Mouse (Mus musculus) kidney, postnatal 0 days (tissue): ENCODE data around the gene Sigirr. TPM values are rescaled to one million over a fixed set of nuclear protein-coding genes. Genes with fewer than 3 reads are reported as not detected.

Source experiments
- ATAC-seq: fragments of 200-750 bp; cut with Nextera tagmentation; replicated peaks from 2 replicates; pipeline ENCODE4 v1.8.0; 2017; ENCODE audit warnings: low read depth, moderate number of reproducible peaks, moderate TSS enrichment, moderate library complexity; ENCODE audit not compliant: low FRiP score
- DNase-seq: peaks from one replicate; pipeline ENCODE4 v3.0.0-alpha.2; 2016; ENCODE audit warnings: low spot score
- H3K27ac ChIP-seq: fragments of 300-500 bp; sonication (generic); 2 replicates; pipeline ENCODE4 v1.5.1; 2014; ENCODE audit warnings: mild to moderate bottlenecking
- H3K27me3 ChIP-seq: fragments of 300-500 bp; sonication (generic); 2 replicates; pipeline ENCODE4 v1.6.1; 2014; ENCODE audit warnings: low read length, mixed read lengths; ENCODE audit not compliant: insufficient read depth
- H3K36me3 ChIP-seq: fragments of 300-500 bp; sonication (generic); 2 replicates; pipeline ENCODE4 v1.6.1; 2014; ENCODE audit warnings: low read length, mixed read lengths; ENCODE audit not compliant: insufficient read depth
- H3K4me1 ChIP-seq: fragments of 300-500 bp; sonication (generic); replicated peaks from 2 replicates; pipeline ENCODE4 v1.6.1; 2014; ENCODE audit warnings: antibody characterized with exemption, low read length, mixed read lengths; ENCODE audit not compliant: insufficient read depth
- H3K4me2 ChIP-seq: fragments of 300-500 bp; sonication (generic); 2 replicates; pipeline ENCODE4 v1.6.1; 2014; ENCODE audit warnings: mild to moderate bottlenecking, low read length, moderate library complexity, mixed read lengths
- H3K4me3 ChIP-seq: fragments of 300-500 bp; sonication (generic); replicated peaks from 2 replicates; pipeline ENCODE4 v1.5.1; 2014; ENCODE audit warnings: low read depth, low read length
- H3K9ac ChIP-seq: fragments of 300-500 bp; sonication (generic); 2 replicates; pipeline ENCODE4 v1.6.1; 2014; ENCODE audit warnings: low read depth, low read length
- H3K9me3 ChIP-seq: fragments of 300-500 bp; sonication (generic); replicated peaks from 2 replicates; pipeline ENCODE4 v1.6.1; 2016; ENCODE audit warnings: low read length, inconsistent platforms, mixed read lengths
- CTCF ChIP-seq: IDR thresholded peaks from 2 replicates; pipeline ENCODE4 v1.5.1; 2016; ENCODE audit warnings: antibody characterized with exemption, low read depth, mild to moderate bottlenecking, moderate library complexity
- WGBS: fragments of 180-500 bp; shearing (Covaris S2); extraction: QIAGEN DNeasy Blood & Tissue Kit; methylation state at CpG from one replicate; pipeline ENCODE4 v1.1.7; 2014; 5-methylcytosine and 5-hydroxymethylcytosine counted together
- polyA plus RNA-seq: library from polyadenylated mRNA; unstranded; fragments of >200 nt; fragmentation: Nextera tagmentation; extraction: Ambion mirVana; gene quantifications from 2 replicates; pipeline ENCODE4 v1.2.1, GENCODE M21; 2015

Gene Sigirr
- polyA plus RNA-seq, 1 experiment from 2014 or later = 54.1 TPM

DNA sequence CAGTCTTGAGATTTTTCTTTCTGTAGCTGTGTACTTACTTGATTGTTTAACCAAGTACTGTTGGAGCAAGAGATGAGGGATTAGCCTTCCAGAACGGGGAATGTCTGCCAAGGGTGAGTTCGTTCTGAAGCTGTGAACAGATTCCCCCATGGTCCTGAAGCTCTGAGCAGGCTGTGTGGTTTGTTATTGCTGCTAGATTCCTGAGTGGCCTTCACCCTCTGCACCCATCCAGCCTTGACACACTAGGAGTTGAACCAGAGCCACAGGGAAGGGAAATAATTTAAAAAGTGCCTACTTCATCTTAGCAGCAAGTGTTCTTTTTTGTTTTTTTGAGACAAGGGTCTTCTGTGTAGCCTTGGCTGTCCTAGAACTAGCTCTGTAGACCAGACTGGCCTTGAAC lies 43.5 kb upstream of the Sigirr start:
- DNase-seq (no peak), ATAC-seq (no peak)
- no peak overlapping the region for H3K27ac ChIP-seq
- no peak overlapping the region for H3K9ac ChIP-seq
- no peaks in the 10 kb centered on the region for H3K4me1 ChIP-seq
- no peak for TF ChIP-seq CTCF
- peaks cover 13% of the 10 kb centered on the region; the same call in 1 of the 2 replicates for H3K36me3 ChIP-seq
- H3K4me3 ChIP-seq = no peak overlapping the region
- no peaks in the 10 kb centered on the region for H3K9me3 ChIP-seq
- no peaks in the 10 kb centered on the region for H3K27me3 ChIP-seq
- WGBS = 84% methylated on average over 2 of the region's 2 CpGs
- H3K4me2 ChIP-seq = no peak overlapping the region

DNA sequence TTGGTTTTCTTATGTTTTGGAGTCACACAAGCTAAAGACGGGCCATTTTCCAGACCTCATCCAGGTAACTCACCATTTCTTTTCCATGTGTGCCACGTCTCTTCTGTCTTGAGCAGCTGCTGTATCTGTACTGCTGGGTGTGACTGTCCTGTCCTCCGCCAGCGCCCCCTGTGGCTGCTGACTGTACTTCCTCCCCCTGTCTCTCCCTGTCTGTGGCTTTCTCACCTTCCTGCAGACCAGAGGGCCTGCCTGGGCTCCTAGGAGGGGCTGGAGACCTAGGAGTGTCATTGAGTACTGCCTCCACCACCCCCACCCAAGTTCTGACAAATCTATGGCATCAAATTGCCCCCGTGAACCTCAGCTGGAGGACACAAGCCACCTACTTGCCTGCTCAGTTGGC lies 42.7 kb upstream of the Sigirr start:
- ATAC-seq (no peak), DNase-seq (peak; percentile 50)
- 48% methylated on average over 5 of the region's 5 CpGs for WGBS
- H3K36me3 ChIP-seq = peaks cover 16% of the 10 kb centered on the region; the same call in 1 of the 2 replicates
- H3K9ac ChIP-seq = no peak overlapping the region
- H3K4me1 ChIP-seq = no peaks in the 10 kb centered on the region
- TF ChIP-seq CTCF = peak; percentile 64
- H3K27me3 ChIP-seq = no peaks in the 10 kb centered on the region
- H3K4me3 ChIP-seq = no peak overlapping the region
- no peaks in the 10 kb centered on the region for H3K9me3 ChIP-seq
- no peak overlapping the region for H3K27ac ChIP-seq
- no peak overlapping the region for H3K4me2 ChIP-seq

DNA sequence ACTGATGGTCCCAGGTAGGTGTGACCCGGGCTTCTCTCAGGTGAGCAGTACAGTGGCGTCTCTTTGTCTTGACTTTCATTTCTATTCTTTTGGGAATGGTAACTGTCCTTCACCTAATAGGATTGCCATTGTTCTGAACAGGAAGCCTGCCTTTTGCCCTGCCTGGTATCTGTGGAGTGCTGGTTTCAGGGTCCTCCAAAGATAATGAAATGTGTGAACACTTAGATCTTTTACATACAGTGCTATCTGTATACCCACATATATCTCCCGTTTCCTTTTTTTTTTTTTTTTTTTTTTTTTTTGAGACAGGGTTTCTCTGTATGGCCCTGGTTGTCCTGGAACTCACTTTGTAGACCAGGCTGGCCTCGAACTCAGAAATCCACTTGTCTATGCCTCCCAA lies 41.0 kb upstream of the Sigirr start:
- Histone ChIP-seq H3K36me3 (peaks cover 22% of the 10 kb centered on the region; the same call in 1 of the 2 replicates), H3K27ac (no peak overlapping the region), H3K9me3 (no peaks in the 10 kb centered on the region), H3K27me3 (no peaks in the 10 kb centered on the region), H3K4me1 (no peaks in the 10 kb centered on the region), H3K4me3 (no peak overlapping the region), H3K9ac (no peak overlapping the region), H3K4me2 (no peak overlapping the region)
- ATAC-seq (no peak), DNase-seq (no peak)
- TF ChIP-seq CTCF = no peak
- WGBS = 92% methylated on average over 4 of the region's 4 CpGs

DNA sequence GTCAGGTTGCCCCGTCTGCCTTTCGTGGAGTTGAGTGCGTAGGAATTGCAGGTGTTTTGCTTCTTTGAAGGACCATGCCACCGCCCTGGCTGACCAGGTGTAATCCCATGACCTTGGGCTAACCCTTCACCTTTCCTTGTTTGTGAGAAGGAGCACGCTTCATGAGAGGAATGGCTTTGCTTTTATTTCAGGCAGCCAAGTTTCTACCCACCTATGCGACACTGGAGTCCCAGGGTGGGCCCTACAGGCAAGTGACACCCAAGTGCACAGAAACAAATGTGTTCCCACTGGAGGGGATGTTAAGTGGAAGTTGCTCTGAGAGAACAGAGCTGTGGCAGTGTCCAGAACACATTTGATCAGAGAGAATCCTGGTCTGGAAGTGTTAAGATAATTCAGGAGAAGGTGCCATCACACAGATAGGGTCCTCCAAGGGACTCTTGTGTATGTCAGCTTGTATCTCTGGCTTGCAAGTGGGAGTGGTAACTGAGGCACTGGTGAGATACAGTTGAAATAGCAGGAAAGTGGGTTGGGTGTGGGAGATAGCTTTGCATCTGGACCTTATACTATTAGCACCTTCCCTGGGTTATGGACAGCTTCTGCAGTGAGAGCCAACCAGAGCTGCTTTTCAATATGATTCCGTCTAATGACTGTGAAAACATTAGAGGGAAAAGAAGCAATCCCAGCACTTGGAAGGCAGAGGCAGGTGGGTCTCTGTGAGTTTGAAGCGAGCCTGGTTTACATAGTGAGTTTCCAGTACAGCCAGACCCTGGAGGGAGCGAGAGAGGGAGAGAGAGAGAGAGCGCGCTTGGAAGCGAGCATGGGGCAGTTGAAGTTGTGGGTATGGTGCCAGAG lies 31.8 kb upstream of the Sigirr start:
- Histone ChIP-seq H3K4me1 (peaks cover 6% of the 10 kb centered on the region; the same call in 1 of the 2 replicates), H3K4me3 (peak overlapping the region; percentile 97), H3K27me3 (no peaks in the 10 kb centered on the region), H3K36me3 (peaks cover 18% of the 10 kb centered on the region; the same call in 1 of the 2 replicates), H3K9ac (peak overlapping the region; percentile 89), H3K9me3 (no peaks in the 10 kb centered on the region), H3K27ac (peak overlapping the region; percentile 54; the same call in 1 of the 2 replicates), H3K4me2 (peak overlapping the region; percentile 78)
- DNase-seq (no peak), ATAC-seq (no peak)
- WGBS = 56% methylated on average over 12 of the region's 12 CpGs
- no peak for TF ChIP-seq CTCF

DNA sequence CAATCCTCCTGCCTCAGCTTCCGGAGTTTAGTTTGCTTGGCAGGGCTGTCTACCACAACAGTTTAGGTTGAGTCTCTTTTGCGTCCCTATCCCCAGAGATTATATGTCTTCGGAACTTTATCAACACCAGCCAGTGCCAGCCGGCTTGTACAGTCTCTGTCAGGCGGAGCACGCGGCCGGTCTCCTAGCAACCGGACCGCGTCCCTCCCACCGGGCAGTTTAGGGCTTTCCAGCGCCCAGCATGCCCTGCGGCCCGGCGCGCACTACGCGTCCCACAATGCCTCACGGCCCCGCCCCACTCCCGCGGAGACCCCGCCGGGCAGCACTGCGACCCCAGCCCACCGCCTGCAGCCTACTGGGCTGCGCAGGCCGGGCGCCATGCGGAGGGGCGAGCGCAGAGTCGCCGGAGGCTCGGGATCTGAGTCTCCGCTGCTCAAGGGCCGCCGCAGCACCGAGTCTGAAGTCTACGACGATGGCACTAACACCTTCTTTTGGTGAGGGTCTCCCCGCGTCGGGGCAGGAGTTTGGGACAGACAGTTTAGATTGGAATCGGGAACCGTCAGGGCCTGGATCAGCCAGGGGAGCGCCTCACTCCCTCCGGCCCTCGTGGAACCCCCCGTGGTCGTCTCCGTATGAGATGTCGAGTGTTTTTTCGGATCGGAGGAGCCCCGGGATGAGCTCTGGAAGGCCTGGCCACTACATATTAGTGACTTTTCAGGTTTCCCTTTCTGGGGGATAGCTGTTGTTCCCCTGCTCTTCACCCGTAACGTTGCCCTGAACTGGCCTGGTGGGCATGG lies 30.9 kb upstream of the Sigirr start:
- H3K27me3 ChIP-seq = no peaks in the 10 kb centered on the region
- no peak for TF ChIP-seq CTCF
- ATAC-seq = peak; percentile 97
- no peaks in the 10 kb centered on the region for H3K9me3 ChIP-seq
- H3K4me3 ChIP-seq = peak overlapping the region; percentile 97
- H3K9ac ChIP-seq = peak overlapping the region; percentile 89
- H3K36me3 ChIP-seq = peaks cover 13% of the 10 kb centered on the region; the same call in 1 of the 2 replicates
- under 1% methylated on average over 59 of the region's 59 CpGs for WGBS
- H3K4me2 ChIP-seq = peak overlapping the region; percentile 78
- H3K27ac ChIP-seq = peak overlapping the region; percentile 54; the same call in 1 of the 2 replicates
- DNase-seq = peak; percentile 92
- H3K4me1 ChIP-seq = peaks cover 6% of the 10 kb centered on the region; the same call in 1 of the 2 replicates

DNA sequence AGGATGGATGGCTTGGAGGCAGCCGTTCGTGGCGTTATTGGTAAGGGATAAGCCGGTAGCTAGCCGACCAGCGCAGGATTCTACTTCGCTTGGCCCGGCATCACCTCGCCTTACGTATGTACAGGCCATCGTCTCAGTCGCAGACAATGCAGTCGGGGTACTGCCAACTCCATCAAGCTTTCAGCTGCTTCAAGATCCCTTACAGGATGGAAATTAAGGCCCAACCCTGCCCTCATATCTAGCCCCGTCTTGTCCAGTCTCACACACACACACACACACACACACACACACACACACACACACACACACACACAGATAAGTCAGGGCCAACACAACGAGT lies 23.1 kb upstream of the Sigirr start:
- Histone ChIP-seq H3K4me3 (peak overlapping the region; percentile 50), H3K4me1 (no peaks in the 10 kb centered on the region), H3K27me3 (no peaks in the 10 kb centered on the region), H3K4me2 (peak overlapping the region; percentile 66), H3K27ac (peak overlapping the region; percentile 81), H3K9me3 (no peaks in the 10 kb centered on the region), H3K9ac (peak overlapping the region; percentile 60), H3K36me3 (no peaks in the 10 kb centered on the region)
- under 1% methylated on average over 15 of the region's 15 CpGs for WGBS
- no peak for TF ChIP-seq CTCF
- DNase-seq (no peak), ATAC-seq (no peak)
